Mouse (Mus musculus) A20 (cell line): ENCODE data around the gene Sigmar1.
"Not testable (repeated sequence)": the region's sequence is repeated elsewhere in the genome, so short reads cannot be mapped to it uniquely, and the experiment has no call there.

Source experiments
- DNase-seq: peaks from one replicate; pipeline ENCODE4 v3.0.0-alpha.2; 2011; ENCODE audit warnings: low read depth, low spot score

Gene Sigmar1

GRCm38 (mm10) chr4:41711705-41712375 lies 44.1 kb downstream of the Sigmar1 start:
- no peak for DNase-seq

DNA sequence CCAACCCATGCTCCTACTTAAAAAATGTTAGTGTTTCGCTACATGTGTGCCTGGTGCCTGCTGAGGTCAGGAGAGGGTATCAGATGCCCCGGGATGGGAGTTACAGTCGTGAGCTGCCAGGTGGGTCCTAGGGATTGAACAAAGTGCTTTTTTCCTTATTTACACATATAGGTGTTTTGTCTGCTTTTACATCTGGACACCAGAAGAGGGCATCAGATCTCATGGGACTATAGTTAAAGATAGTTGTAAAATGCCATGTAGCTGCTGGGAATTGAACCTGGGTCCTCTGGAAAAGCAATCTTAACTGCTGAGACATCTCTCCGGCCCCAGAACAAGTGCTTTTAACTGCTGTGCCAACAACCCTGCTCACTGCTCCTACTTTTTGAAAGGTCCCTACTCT lies 45.7 kb downstream of the Sigmar1 start:
- no peak for DNase-seq

- DNase-seq: peak; percentile 74
Observed at GRCm38 (mm10) chr4:41708192-41708745, 47.7 kb downstream of the Sigmar1 start.

GRCm38 (mm10) chr4:41707011-41707535 lies 48.9 kb downstream of the Sigmar1 start:
- peak; percentile 86 for DNase-seq

DNA sequence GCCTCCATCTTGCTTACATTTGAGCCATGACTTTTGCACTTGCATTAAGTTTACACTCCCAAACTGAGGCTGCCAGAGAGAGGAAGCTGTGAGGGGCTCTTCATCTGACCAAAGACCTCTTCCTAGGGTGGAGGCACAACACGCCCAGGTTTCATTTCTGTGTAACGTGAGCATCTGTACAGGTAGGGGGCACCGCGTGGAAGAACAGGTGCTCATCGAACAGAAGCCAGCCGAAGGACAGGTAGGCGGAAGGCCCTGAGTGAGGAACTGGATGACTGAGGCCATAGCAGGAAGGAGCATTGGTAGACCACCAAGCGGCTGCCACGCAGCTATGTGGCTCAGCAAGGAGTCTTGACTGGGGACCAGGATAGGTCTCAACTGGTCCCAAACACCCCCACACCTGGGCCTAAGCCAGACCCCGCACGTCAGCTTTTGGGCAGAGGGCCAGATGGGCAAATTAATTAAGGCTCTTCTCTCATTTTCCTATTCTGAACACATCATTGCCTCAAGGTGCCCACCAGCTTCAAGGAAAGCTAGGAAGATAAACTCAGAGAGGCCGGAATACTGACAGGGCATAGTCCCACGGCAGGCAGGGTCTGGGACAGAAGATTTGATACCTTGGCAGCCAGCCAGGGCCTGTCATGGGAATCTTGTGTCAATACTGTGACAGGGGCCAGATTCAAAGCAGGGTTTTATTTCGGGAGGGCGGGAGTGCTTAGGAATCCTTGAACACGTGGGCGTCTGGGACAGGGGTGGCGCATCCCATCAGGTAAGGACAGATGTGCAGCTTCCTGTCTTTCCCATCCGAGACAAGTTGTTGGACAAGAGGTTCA lies 49.8 kb downstream of the Sigmar1 start:
- peak; percentile 32 for DNase-seq

DNA sequence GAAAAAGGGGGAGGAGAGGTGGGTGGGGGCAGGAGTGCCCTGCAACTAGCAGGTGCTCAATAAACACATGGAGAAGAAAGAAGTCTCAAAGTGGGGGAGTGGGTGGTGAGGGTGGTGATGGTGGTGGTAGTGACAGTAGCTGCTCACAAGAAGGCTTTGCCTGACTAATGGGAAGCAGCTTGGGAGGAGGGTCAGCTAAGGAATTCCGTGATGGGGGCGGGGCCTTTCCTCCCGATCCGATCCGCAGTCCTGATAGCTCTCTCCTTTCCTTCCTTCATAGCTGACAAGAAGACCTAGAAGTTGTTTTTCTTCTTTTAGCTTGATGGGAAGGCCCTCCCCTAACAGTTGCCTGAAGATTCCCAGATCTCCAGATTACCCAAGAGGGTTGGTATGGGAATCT lies 51.3 kb downstream of the Sigmar1 start:
- DNase-seq: no peak

GRCm38 (mm10) chr4:41702226-41702625 lies 53.7 kb downstream of the Sigmar1 start:
- not testable (repeated sequence) for DNase-seq

- DNase-seq: not testable (repeated sequence)
Observed at GRCm38 (mm10) chr4:41700224-41700623, 55.7 kb downstream of the Sigmar1 start.

- DNase-seq: not testable (repeated sequence)
Observed at GRCm38 (mm10) chr4:41699783-41700182, 56.2 kb downstream of the Sigmar1 start, which contains the start of gene Il11ra1. Il11ra1 (plus strand) TSS chr4:41699989.

GRCm38 (mm10) chr4:41698421-41699016 lies 57.4 kb downstream of the Sigmar1 start:
- not testable (repeated sequence) for DNase-seq

DNA sequence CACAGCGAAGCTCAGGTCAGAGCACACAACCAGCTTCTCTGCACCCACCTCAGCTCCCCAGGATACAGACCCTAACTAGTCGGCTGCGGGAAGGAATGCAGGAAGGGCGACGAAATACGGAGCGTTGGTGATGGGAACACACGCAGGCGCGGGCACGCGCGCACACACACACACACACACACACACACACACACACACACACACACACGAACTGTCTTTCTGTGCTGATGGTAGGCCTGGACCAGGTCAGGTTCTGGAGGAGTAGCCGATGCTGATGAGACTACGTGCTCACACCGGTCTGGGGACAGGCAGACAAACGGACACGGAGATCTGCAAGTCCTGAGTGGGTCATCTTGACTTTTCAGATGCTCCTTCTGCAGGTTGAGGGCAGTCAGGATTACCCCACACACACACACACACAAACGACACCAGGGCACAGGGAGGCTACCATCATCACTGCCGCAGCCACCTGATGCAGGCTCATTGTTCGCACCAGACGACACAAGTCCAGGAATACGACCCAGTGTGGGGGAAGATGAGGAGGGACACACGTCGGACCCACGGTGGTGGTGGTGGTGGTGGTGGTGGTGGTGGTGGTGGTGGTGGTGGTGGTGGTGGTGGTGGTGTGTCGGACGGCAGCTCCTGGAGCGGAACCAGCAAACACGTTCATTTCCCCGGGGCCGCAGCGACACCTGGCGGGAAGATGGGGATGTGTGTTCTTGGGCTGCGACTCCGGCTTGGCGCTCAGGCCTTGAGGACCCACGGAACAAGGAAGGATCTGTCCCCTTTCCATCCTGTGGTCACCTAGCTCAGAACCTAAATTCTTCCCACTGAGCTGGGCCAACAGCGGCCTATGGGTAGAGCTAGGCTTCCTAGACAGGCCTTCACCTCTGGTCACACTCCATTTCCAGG lies 58.8 kb downstream of the Sigmar1 start, which contains the start of gene Cntfr:
Gene Cntfr, minus strand, starts transcription at position 160 of the 912 bp plus-strand sequence.
- DNase-seq: peak; percentile 48

DNA sequence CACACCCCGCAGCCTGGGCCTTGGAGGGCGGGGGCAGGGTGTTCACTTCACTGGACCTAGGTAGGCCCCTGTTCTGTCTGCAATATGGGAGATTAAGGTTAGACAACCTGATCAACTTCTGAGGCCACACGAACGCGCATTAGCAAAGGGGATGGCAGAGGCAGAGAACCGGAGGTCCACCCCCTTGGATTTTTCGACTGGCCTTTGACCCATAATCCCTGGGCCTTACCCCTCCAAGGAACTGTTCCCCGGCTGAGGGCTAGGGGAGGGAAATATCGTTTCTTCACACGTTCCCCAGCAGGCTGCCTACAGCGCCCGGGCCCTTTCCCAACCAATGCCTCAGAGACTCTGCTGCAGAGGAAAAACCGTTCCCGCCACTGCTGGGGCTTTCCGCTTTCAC lies 59.5 kb downstream of the Sigmar1 start:
- DNase-seq: not testable (repeated sequence)

- DNase-seq: not testable (repeated sequence)
Observed at GRCm38 (mm10) chr4:41695800-41696199, 60.2 kb downstream of the Sigmar1 start.

DNA sequence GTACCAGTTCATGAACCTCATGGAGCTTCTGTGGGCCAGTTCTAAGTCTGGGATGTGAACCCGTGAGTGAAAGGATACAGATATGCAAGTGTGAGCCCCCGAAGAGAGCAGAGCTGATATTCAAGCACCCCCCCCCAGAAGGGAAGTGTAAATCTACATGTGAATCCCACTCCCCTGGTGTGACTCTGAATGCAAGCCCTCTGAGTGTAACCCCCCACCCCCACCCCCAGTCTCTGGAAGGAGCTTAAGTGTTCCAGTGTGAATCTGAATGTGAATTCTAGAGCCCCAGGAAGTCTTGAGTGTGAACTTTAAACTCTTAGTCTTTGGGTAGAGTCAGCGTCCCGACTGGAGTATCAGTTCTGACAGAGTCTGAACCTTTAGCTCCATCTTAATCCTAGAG lies 62.4 kb downstream of the Sigmar1 start:
- DNase-seq: not testable (repeated sequence)

GRCm38 (mm10) chr4:41690014-41690413 lies 65.9 kb downstream of the Sigmar1 start:
- not testable (repeated sequence) for DNase-seq

- not testable (repeated sequence) for DNase-seq
Observed at GRCm38 (mm10) chr4:41688562-41688961, 67.4 kb downstream of the Sigmar1 start.
